Mouse (Mus musculus) forebrain, embryonic 16.5 days (tissue): Measurements from ENCODE around the gene Tenm4. TPM values are rescaled to one million over a fixed set of nuclear protein-coding genes. Genes with fewer than 3 reads are reported as not detected.

Experiments
- ATAC-seq: fragments of 200-750 bp; cut with Nextera tagmentation; 2 replicates; pipeline ENCODE4 v1.8.0; 2017; ENCODE audit warnings: mild to moderate bottlenecking, moderate library complexity
- H3K27ac ChIP-seq: fragments of 300-500 bp; sonication (generic); 2 replicates; pipeline ENCODE4 v1.5.1; 2014; ENCODE audit warnings: low read length, control low read depth
- H3K27me3 ChIP-seq: fragments of 300-500 bp; sonication (generic); replicated peaks from 2 replicates; pipeline ENCODE4 v1.6.1; 2014; ENCODE audit warnings: low read length; ENCODE audit not compliant: control insufficient read depth, insufficient read depth
- H3K36me3 ChIP-seq: fragments of 300-500 bp; sonication (generic); 2 replicates; pipeline ENCODE4 v1.6.1; 2014; ENCODE audit not compliant: control insufficient read depth, insufficient read depth
- H3K4me1 ChIP-seq: fragments of 300-500 bp; sonication (generic); replicated peaks from 2 replicates; pipeline ENCODE4 v1.6.1; 2014; ENCODE audit warnings: low read length; ENCODE audit not compliant: control insufficient read depth, insufficient read depth
- H3K4me2 ChIP-seq: fragments of 300-500 bp; sonication (generic); 2 replicates; pipeline ENCODE4 v1.6.1; 2014; ENCODE audit warnings: mild to moderate bottlenecking, low read length, control low read depth
- H3K4me3 ChIP-seq: fragments of 300-500 bp; sonication (generic); replicated peaks from 2 replicates; pipeline ENCODE4 v1.5.1; 2014; ENCODE audit warnings: mild to moderate bottlenecking, low read length, control low read depth
- H3K9ac ChIP-seq: fragments of 300-500 bp; sonication (generic); replicated peaks from 2 replicates; pipeline ENCODE4 v1.6.1; 2014; ENCODE audit warnings: low read depth, low read length, control low read depth
- H3K9me3 ChIP-seq: fragments of 300-500 bp; sonication (generic); 2 replicates; pipeline ENCODE4 v1.6.1; 2016; ENCODE audit warnings: low read length; ENCODE audit not compliant: control insufficient read depth
- WGBS: fragments of 180-500 bp; shearing (Covaris S2); extraction: QIAGEN DNeasy Blood & Tissue Kit; methylation state at CpG from one replicate; pipeline ENCODE4 v1.1.7; 2014; 5-methylcytosine and 5-hydroxymethylcytosine counted together
- polyA plus RNA-seq: library from polyadenylated mRNA; unstranded; fragments of >200 nt; fragmentation: Nextera tagmentation; extraction: Ambion mirVana; gene quantifications from 2 replicates; pipeline ENCODE4 v1.2.1, GENCODE M21; 2015

The Tenm4 gene
- polyA plus RNA-seq, 1 experiment from 2014 or later = 105 TPM

DNA sequence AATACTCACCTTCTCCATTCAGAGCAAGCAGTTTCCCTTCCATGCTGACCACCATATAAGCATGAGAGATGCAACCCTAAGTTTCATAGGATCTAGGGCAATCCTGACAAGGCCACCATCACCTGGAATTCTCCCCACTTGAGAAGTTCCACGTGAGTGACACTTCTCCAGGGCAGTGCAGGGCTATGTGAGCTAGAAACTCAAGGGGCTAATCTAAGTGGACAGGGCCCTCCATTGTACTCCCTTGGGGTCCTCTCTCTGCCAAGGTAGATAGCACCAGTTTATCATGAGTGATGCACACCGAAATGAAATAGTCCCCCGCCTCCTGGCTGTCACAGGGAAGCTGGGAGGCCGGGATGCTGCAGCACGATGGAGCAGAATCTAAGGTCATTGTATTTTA, 688.6 kb downstream of the Tenm4 start:
- H3K27me3 ChIP-seq = no peaks in the 10 kb centered on the region
- no peak overlapping the region for H3K4me2 ChIP-seq
- H3K9ac ChIP-seq = no peak overlapping the region
- H3K4me3 ChIP-seq = no peak overlapping the region
- ATAC-seq = no peak
- peaks cover 2% of the 10 kb centered on the region for H3K4me1 ChIP-seq
- H3K36me3 ChIP-seq = no peaks in the 10 kb centered on the region
- WGBS = 83% methylated on average over 5 of the region's 5 CpGs
- no peak overlapping the region for H3K27ac ChIP-seq
- no peaks in the 10 kb centered on the region for H3K9me3 ChIP-seq

DNA sequence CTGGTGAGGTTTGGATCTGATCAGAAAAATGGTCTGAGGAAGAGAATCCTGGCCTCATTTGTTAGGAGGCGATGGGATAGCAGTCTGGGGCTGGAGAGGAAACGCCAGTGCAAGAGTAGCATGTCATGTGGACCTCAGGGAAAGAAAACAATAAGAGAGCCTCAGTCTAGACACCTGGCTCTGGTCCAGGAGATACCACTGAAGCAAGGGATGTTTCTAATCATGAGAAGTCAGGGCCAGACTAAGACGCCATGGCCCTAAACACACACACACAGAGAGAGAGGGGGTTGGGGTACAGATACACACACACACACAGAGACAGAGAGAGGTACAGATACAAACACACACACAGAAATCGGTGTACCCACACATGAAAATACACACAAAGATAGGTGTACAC, 689.6 kb downstream of the Tenm4 start:
- ATAC-seq = no peak
- no peak overlapping the region for H3K27ac ChIP-seq
- 66% methylated on average over 4 of the region's 4 CpGs for WGBS
- H3K4me1 ChIP-seq = peaks cover 11% of the 10 kb centered on the region
- H3K36me3 ChIP-seq = no peaks in the 10 kb centered on the region
- H3K27me3 ChIP-seq = no peaks in the 10 kb centered on the region
- no peak overlapping the region for H3K4me3 ChIP-seq
- no peaks in the 10 kb centered on the region for H3K9me3 ChIP-seq
- H3K4me2 ChIP-seq = no peak overlapping the region
- H3K9ac ChIP-seq = no peak overlapping the region

DNA sequence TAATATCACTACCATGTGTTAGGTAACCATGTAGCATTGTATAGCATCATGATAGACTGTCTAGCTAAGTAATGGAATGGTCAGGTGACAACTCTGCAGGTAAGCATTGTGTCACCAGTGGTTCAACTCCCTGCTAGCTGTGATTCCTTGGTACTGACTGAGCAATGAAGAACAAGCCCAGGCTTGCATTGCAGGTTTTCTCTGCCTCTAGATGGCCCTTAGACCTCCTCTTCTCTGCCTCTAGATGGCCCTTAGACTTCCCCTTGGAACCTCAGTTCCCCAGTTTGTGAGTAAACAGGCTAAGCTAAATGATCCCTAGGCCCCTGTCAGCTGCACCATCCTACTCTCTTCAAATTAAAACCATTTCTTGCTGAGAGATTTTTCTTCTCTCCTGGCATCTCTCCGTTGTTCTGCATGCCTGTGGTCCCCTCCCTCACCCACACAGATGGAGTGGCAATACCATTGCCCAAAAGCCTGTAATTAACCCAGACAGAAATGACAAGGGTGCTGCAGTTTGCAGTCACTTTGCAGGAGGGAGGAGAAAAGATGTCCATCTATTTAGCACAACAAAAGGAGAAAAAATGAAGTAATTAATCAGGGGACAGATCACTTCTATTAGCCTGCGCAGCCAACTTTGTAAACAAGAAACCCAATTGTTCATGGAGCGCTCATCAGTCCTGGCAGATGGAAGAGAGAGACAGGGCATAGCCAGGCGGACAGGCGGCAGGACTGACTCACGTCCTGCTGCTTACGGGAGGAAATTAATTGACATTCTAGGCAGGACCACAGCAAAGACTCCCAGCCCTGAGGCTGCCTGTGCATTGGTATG, 694.1 kb downstream of the Tenm4 start:
- ATAC-seq = peak; percentile 80
- H3K4me3 ChIP-seq = no peak overlapping the region
- no peaks in the 10 kb centered on the region; the same call in 1 of the 2 replicates for H3K36me3 ChIP-seq
- 7% methylated on average over 7 of the region's 7 CpGs for WGBS
- H3K27ac ChIP-seq = peak overlapping the region; percentile 74
- no peak overlapping the region for H3K4me2 ChIP-seq
- H3K27me3 ChIP-seq = no peaks in the 10 kb centered on the region
- H3K9ac ChIP-seq = no peak overlapping the region
- peaks cover 30% of the 10 kb centered on the region for H3K4me1 ChIP-seq
- no peaks in the 10 kb centered on the region for H3K9me3 ChIP-seq

DNA sequence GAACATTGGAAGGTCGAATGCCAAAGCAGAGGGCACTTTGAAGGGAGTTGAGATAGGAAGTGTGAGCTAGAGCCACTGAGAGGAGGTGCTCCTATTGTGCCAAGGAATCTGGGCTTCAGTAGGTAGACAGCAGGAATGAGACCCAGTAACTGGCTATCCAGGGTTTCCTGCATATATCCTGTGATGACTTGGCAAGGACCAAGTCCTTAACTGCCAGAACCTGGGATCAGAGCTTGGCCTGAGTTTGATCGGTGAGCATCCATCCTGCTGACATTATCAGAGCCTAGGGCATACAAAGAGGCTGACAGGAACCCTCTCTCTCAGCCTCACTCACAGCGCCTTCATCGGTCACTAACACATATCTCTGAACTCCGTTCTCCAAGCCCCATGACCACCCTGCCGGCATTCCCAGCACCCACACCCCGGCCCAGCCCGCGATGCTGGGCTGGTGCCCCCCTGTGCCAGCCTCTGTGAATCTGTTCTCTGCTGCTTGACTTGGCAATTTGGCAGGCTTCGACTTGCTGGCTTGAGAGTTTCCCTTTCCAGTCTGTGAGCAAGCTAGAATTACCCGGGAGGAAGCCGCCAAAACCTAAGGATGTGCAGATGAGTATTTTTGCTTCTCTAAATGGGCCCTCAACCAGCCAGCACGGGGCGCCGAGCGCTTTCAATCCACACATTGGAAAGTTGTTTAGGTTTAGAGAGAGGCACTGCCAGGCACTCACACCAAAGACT, 698.2 kb downstream of the Tenm4 start:
- no peaks in the 10 kb centered on the region for H3K27me3 ChIP-seq
- H3K27ac ChIP-seq = peak overlapping the region; percentile 82
- peaks cover 6% of the 10 kb centered on the region for H3K36me3 ChIP-seq
- H3K9ac ChIP-seq = no peak overlapping the region
- H3K4me2 ChIP-seq = no peak overlapping the region
- H3K9me3 ChIP-seq = no peaks in the 10 kb centered on the region
- peaks cover 35% of the 10 kb centered on the region for H3K4me1 ChIP-seq
- H3K4me3 ChIP-seq = no peak overlapping the region
- WGBS = 35% methylated on average over 16 of the region's 16 CpGs
- peak; percentile 85 for ATAC-seq

DNA sequence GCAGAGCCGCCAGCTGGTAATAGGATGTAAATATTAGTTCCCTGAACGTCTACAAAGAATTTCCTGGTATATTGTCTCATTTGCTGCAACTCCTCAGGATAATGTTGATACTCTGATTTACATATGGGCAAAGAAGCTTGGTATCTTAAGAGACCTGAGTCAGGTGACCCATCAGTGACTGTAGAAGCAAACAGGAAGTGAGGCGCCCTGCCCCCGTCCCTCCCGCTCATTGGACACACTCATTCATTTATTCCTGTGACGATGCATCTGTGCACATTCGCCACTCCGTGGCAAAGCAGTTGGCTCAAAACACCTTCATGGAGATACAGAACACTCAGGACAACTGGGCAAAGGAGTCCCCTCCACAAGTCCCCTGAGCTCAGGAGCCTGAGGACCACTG, 699.4 kb downstream of the Tenm4 start:
- Histone ChIP-seq H3K4me1 (peaks cover 26% of the 10 kb centered on the region), H3K36me3 (peaks cover 16% of the 10 kb centered on the region), H3K27ac (peak overlapping the region; percentile 82), H3K9ac (no peak overlapping the region), H3K4me3 (no peak overlapping the region), H3K27me3 (no peaks in the 10 kb centered on the region), H3K9me3 (no peaks in the 10 kb centered on the region), H3K4me2 (no peak overlapping the region)
- no peak for ATAC-seq
- 66% methylated on average over 8 of the region's 8 CpGs for WGBS

DNA sequence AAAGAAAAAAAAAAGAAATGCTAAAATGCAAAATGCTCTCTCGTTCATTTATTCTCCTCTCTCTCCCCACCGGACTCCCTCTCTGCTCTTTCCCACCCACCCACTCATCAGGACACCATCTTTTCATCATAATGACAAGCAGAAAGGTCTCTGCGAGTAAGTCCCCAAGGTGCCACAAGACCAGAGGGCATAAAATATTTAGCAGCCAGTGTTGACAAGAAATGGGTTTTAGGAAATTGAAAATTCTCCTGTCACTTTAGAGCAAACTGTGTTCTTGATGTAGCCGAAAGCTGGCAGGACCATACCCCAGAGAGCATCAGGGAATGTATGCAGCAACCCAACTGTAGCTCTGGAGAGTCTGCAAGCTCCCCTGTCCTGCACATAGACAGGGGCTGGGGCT, 700.0 kb downstream of the Tenm4 start:
- Histone ChIP-seq H3K27ac (0 out of 2 replicates have a peak overlapping the region, but pooled peaks have one; percentile 13), H3K27me3 (no peaks in the 10 kb centered on the region), H3K4me2 (no peak overlapping the region), H3K36me3 (peaks cover 16% of the 10 kb centered on the region), H3K9ac (no peak overlapping the region), H3K9me3 (no peaks in the 10 kb centered on the region), H3K4me3 (no peak overlapping the region), H3K4me1 (peaks cover 20% of the 10 kb centered on the region)
- ATAC-seq = no peak
- WGBS = 85% methylated on average over 4 of the region's 4 CpGs

DNA sequence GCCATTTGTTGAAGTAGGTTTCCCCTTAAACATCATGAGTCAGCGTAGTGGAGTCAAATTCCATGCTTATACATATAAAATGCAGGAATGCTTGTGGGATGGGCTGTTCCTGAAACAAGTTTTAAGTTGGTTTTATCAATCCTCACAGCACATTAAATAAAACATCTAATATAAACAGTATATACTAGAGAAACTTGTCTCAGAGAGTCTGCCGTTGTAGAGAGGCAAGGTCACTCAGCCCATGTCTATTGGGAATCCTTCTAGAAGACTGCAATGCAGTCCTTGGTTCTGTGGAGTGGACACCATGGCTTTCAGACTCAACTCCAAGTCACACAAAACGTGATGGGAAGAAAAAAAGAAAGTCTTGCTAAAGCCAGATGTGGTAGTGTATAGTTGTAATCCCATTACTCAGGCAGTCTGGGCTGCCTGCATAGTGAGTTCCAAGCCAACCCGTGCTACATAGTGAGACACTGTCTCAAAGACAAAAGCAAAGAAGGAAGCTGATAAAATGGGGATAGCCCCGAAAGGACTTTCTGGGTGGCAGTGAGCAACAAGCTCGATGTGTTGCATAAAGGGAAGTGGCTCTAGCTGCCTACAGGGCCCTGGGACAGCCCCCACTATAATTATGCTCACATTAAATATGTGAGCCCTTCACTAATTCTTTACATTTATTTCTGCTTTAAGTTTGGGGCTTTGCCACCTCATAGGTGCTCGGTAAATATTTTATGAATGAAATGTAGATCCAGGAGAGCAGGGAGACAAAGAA, 707.6 kb downstream of the Tenm4 start:
- Histone ChIP-seq H3K9ac (no peak overlapping the region), H3K4me3 (no peak overlapping the region), H3K4me2 (no peak overlapping the region), H3K9me3 (no peaks in the 10 kb centered on the region), H3K27me3 (no peaks in the 10 kb centered on the region), H3K4me1 (no peaks in the 10 kb centered on the region; the same call in 1 of the 2 replicates), H3K27ac (no peak overlapping the region), H3K36me3 (peaks cover 15% of the 10 kb centered on the region)
- WGBS = 87% methylated on average over 7 of the region's 7 CpGs
- no peak for ATAC-seq

DNA sequence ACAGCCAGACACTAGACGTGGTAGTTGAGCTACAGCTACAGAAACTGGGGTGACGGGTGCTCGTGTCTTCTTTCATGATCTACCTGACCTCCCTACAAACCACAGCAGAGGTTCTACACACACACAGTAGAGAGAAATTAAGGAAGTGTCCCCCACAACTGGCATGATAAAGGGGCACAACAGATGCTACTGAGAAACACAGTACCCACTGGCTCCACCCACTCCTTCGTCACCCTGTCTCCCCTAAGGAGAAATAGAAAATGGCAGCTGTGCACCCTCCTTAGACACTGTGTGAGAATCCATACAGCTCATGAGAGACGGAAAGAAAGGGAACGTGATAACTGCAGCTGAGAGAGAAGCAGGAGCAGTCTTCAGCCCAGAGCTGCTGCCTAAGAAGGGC, 708.5 kb downstream of the Tenm4 start:
- Histone ChIP-seq H3K4me3 (no peak overlapping the region), H3K27me3 (no peaks in the 10 kb centered on the region), H3K36me3 (peaks cover 6% of the 10 kb centered on the region), H3K4me2 (no peak overlapping the region), H3K9ac (no peak overlapping the region), H3K4me1 (no peaks in the 10 kb centered on the region; the same call in 1 of the 2 replicates), H3K9me3 (no peaks in the 10 kb centered on the region), H3K27ac (no peak overlapping the region)
- no peak; the same call in 1 of the 2 replicates for ATAC-seq
- WGBS = 77% methylated on average over 6 of the region's 6 CpGs
